Mouse (Mus musculus) G1E (cell line): ENCODE data around the gene Olfr26.
"Not testable (repeated sequence)": the region's sequence is repeated elsewhere in the genome, so short reads cannot be mapped to it uniquely, and the experiment has no call there.

Source experiments
- CTCF ChIP-seq: IDR thresholded peaks from 2 replicates; pipeline ENCODE4 v1.5.1; 2012; ENCODE audit warnings: low read depth, low read length, inconsistent platforms, mixed read lengths
- POLR2AphosphoS5 ChIP-seq: IDR thresholded peaks from 2 replicates; pipeline ENCODE4 v1.6.1; 2012; ENCODE audit warnings: low read depth, low read length, inconsistent platforms; ENCODE audit not compliant: insufficient replicate concordance
- TAL1 ChIP-seq: conservative IDR thresholded peaks from 2 replicates; pipeline ENCODE4 v1.6.1; 2012; ENCODE audit warnings: low read depth, low read length, inconsistent platforms, mixed read lengths

DNA sequence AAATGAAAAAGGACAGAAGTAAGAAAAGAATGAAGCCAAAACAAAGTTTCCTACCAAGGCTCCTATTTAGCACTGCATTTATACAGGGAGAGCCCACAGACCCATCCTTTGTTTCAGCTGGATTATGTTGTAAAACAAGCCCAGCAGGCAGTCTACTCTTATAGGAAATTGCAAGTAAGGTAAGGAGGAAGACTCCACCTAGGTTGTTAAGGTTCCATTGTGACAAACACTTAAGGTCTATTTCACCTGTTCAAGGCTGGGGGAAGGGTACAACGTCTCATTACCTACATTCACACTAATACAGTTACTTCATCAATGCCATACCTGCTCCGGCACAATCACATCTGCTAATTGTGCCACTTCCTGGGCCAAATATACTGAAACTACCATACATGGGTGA is 20.0 kb downstream of the Olfr26 start:
- TF ChIP-seq CTCF, TAL1, POLR2AphosphoS5: not testable (repeated sequence)
